Mouse (Mus musculus) liver, embryonic 15.5 days (tissue): ENCODE results near the gene Cit. TPM values are rescaled to one million over a fixed set of nuclear protein-coding genes. Genes with fewer than 3 reads are reported as not detected.

ENCODE experiments used
- ATAC-seq: fragments of 200-750 bp; cut with Nextera tagmentation; 2 replicates; pipeline ENCODE4 v1.8.0; 2017; ENCODE audit warnings: moderate number of reproducible peaks, mild to moderate bottlenecking, moderate library complexity; ENCODE audit not compliant: insufficient read depth
- H3K27ac ChIP-seq: fragments of 300-500 bp; sonication (generic); replicated peaks from 2 replicates; pipeline ENCODE4 v1.5.1; 2015; ENCODE audit warnings: mild to moderate bottlenecking, inconsistent platforms
- H3K27me3 ChIP-seq: fragments of 300-500 bp; sonication (generic); 2 replicates; pipeline ENCODE4 v1.6.1; 2015; ENCODE audit warnings: mild to moderate bottlenecking, inconsistent platforms
- H3K36me3 ChIP-seq: fragments of 300-500 bp; sonication (generic); replicated peaks from 2 replicates; pipeline ENCODE4 v1.6.1; 2015; ENCODE audit warnings: moderate library complexity, mild to moderate bottlenecking, inconsistent platforms
- H3K4me1 ChIP-seq: fragments of 300-500 bp; sonication (generic); replicated peaks from 2 replicates; pipeline ENCODE4 v1.6.1; 2015; ENCODE audit warnings: inconsistent platforms
- H3K4me2 ChIP-seq: fragments of 300-500 bp; sonication (generic); 2 replicates; pipeline ENCODE4 v1.6.1; 2015; ENCODE audit warnings: moderate library complexity, mild to moderate bottlenecking, inconsistent platforms
- H3K4me3 ChIP-seq: fragments of 300-500 bp; sonication (generic); replicated peaks from 2 replicates; pipeline ENCODE4 v1.5.1; 2015; ENCODE audit warnings: mild to moderate bottlenecking, inconsistent platforms
- H3K9ac ChIP-seq: fragments of 300-500 bp; sonication (generic); 2 replicates; pipeline ENCODE4 v1.6.1; 2015; ENCODE audit warnings: moderate library complexity, mild to moderate bottlenecking, inconsistent platforms
- H3K9me3 ChIP-seq: fragments of 300-500 bp; sonication (generic); replicated peaks from 2 replicates; pipeline ENCODE4 v1.6.1; 2016; ENCODE audit warnings: inconsistent platforms
- WGBS: fragments of 180-500 bp; shearing (Covaris S2); methylation state at CpG from one replicate; pipeline ENCODE4 v1.1.7; 2015; ENCODE audit warnings: mixed read lengths; ENCODE audit not compliant: insufficient replicate concordance; 5-methylcytosine and 5-hydroxymethylcytosine counted together
- polyA plus RNA-seq: library from polyadenylated mRNA; unstranded; fragments of >200 nt; fragmentation: Nextera tagmentation; extraction: Ambion mirVana; gene quantifications from 2 replicates; pipeline ENCODE4 v1.2.1, GENCODE M21; 2015

The Cit gene
- polyA plus RNA-seq, 1 experiment from 2014 or later: 36.4 TPM

DNA sequence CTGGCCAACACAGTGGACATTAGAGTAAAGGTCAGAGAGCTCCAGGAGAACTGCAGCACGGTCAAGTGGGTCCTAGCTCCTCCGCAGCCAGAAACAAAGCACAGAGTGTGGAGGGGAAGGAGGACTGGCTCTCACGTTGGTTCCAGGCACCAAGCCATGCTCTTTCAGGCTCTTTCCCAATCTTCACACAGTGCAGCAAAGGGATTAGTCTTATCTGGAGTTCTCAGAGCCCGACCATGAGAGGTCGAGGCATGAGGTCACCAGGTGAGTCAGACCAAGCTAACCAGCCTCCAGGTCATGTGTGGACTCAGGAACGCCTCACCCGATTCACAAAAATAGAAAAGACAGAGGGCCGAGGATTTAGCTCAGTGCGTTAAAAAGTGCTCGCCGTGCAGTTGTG is 27.0 kb downstream of the Cit start:
- 82% methylated on average over 11 of the region's 11 CpGs for WGBS
- Histone ChIP-seq H3K9me3 (no peaks in the 10 kb centered on the region), H3K27ac (no peak overlapping the region), H3K9ac (no peak overlapping the region), H3K36me3 (peaks cover 85% of the 10 kb centered on the region), H3K4me3 (no peak overlapping the region), H3K4me1 (peaks cover 4% of the 10 kb centered on the region; the same call in 1 of the 2 replicates), H3K27me3 (no peaks in the 10 kb centered on the region), H3K4me2 (no peak overlapping the region)
- ATAC-seq: no peak

DNA sequence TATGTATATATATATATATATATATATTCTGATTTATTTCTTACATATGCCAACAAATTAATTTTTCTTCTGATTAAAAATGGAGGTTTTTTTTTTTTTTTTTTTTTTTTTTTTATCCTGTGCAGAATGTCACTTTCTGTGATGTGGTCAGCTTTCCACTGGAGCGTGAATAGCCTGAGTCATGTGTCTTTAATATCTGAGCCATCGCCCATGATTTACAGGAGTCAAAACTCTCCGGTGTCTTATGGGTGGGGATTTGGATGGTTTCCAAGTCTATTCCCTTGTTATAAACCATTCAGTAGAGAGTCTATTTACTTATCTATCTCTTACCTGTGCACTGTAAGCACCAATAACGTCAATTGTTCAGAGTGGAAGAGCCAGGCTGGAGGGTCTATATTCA is 27.9 kb downstream of the Cit start:
- Histone ChIP-seq H3K27ac (no peak overlapping the region), H3K36me3 (peaks cover 82% of the 10 kb centered on the region), H3K4me1 (peaks cover 4% of the 10 kb centered on the region; the same call in 1 of the 2 replicates), H3K9ac (no peak overlapping the region), H3K4me2 (no peak overlapping the region), H3K27me3 (no peaks in the 10 kb centered on the region), H3K4me3 (no peak overlapping the region), H3K9me3 (no peaks in the 10 kb centered on the region)
- ATAC-seq: no peak
- WGBS: 70% methylated on average over 4 of the region's 4 CpGs

DNA sequence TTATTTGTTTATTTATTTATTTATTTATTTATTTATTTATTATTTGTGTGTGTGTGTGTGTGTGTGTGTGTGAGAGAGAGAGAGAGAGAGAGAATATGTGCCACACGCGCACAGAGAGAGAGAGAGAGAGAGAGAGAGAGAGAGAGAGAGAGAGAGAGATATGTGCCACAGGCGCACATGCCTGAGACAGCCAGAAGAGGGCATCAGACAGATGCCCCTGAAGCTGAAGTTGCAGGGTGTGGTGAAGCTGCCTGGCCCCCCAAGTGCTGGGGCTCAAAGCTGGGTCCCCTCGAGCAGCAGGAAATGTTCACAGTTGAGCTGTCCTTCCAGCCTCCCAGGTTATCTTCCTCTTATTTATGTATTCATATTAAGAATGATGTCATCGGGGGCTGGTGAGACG is 32.3 kb downstream of the Cit start:
- ATAC-seq: no peak
- peaks cover 85% of the 10 kb centered on the region for H3K36me3 ChIP-seq
- 82% methylated on average over 6 of the region's 6 CpGs for WGBS

DNA sequence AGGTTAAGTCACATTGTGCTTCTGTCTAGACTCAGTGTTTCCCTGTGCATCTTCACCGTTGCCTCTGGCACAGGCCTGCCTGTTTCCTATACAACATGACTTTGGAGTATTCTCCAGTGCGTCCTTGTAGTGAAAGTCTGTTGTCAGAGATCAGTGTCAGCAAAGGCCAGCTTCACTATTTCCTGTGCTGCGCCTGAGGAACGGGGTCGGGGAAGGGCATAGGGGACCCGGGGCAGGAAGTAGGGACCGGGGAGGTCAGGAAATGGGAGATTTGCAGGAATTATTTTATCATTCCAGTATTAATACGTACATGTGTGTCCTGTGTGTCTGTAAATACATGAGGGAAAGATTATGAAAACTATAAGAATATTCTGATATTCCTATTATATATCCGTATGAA is 37.1 kb downstream of the Cit start:
- Histone ChIP-seq H3K4me2 (no peak overlapping the region), H3K4me3 (no peak overlapping the region), H3K4me1 (peaks cover 13% of the 10 kb centered on the region), H3K9me3 (no peaks in the 10 kb centered on the region), H3K27ac (no peak overlapping the region), H3K36me3 (peaks cover 84% of the 10 kb centered on the region), H3K9ac (no peak overlapping the region), H3K27me3 (no peaks in the 10 kb centered on the region)
- ATAC-seq: no peak
- 70% methylated on average over 9 of the region's 9 CpGs for WGBS

More for the DNA sequence above, 32.3 kb downstream of the Cit start:
- peaks cover 3% of the 10 kb centered on the region for H3K4me1 ChIP-seq
- H3K4me3 ChIP-seq: no peak overlapping the region
- H3K9ac ChIP-seq: no peak overlapping the region
- H3K27ac ChIP-seq: no peak overlapping the region
- no peaks in the 10 kb centered on the region for H3K9me3 ChIP-seq
- H3K27me3 ChIP-seq: no peaks in the 10 kb centered on the region
- no peak overlapping the region for H3K4me2 ChIP-seq

DNA sequence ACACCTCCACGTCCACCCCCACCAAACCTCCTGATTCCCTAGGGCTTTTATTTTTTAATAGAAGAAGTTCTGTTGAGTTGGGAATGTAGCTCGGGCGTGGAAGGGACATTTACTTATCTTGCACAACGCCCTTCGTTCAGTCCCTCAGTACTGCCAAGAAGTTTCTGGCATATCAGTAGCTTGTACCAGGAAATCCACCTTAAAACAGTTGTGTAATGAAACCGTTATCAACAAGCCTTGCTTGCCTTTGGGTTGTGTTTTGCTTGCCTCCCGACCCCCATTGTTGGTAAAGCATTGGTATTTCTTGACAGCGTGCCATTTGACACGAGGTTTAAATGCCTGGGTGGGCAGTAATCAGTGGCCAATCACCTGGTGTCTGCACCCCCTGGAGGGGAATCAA is 39.4 kb downstream of the Cit start:
- no peak overlapping the region for H3K4me2 ChIP-seq
- H3K9me3 ChIP-seq: no peaks in the 10 kb centered on the region
- 37% methylated on average over 9 of the region's 9 CpGs for whole genome bisulfite sequencing
- ATAC-seq: peak; percentile 47; the same call in 1 of the 2 replicates
- H3K4me3 ChIP-seq: no peak overlapping the region
- no peaks in the 10 kb centered on the region for H3K27me3 ChIP-seq
- H3K36me3 ChIP-seq: peaks cover 89% of the 10 kb centered on the region
- H3K9ac ChIP-seq: no peak overlapping the region
- peaks cover 13% of the 10 kb centered on the region for H3K4me1 ChIP-seq
- H3K27ac ChIP-seq: no peak overlapping the region

DNA sequence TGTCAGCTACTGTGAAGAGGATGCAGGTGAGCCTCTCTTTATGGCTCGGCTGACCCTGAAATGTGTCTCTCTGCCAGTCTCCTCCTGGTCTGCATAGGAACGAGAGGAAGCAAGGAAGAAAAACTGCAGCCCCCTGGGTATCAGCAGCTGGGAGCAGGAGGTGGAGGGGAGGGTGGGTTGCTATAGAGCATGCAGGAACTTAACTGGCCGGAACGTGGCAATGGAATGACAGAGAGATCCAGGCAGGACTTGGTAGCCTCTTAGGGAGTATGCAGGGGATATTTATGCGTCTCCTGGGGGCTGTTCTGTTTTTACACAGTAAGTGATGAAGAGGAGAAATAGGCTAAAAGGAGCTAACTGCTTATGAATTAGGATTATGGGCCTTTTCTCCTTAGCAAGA is 48.7 kb downstream of the Cit start:
- ATAC-seq: no peak
- Histone ChIP-seq H3K9me3 (no peaks in the 10 kb centered on the region), H3K27ac (no peak overlapping the region), H3K4me3 (no peak overlapping the region), H3K4me2 (no peak overlapping the region), H3K4me1 (no peaks in the 10 kb centered on the region), H3K9ac (no peak overlapping the region), H3K36me3 (peaks cover 81% of the 10 kb centered on the region), H3K27me3 (no peaks in the 10 kb centered on the region)
- WGBS: 78% methylated on average over 5 of the region's 5 CpGs

DNA sequence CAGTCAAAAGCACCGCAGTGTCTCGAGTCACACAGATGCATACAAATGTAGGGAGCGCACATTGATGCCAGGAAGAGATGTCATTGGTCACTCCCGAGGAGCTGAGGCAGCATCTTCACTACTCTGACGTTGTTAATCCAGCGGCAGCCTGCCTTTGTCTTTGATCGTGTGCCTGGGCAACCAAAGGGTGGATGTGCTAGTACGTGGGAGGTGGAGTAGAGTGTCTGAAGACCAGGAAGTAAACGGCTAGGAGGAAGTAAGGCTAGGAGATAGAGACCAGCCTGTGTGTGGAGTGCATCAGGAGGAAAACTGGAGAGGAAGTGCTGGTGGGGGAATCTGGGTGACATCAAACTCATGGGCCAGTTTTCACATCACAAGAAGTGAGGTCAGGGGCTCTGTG is 52.0 kb downstream of the Cit start:
- no peak overlapping the region for H3K4me2 ChIP-seq
- no peak overlapping the region for H3K4me3 ChIP-seq
- no peaks in the 10 kb centered on the region for H3K9me3 ChIP-seq
- no peak for ATAC-seq
- H3K27me3 ChIP-seq: no peaks in the 10 kb centered on the region
- H3K9ac ChIP-seq: no peak overlapping the region
- H3K4me1 ChIP-seq: no peaks in the 10 kb centered on the region
- H3K27ac ChIP-seq: no peak overlapping the region
- WGBS: 45% methylated on average over 9 of the region's 9 CpGs
- peaks cover 78% of the 10 kb centered on the region for H3K36me3 ChIP-seq

DNA sequence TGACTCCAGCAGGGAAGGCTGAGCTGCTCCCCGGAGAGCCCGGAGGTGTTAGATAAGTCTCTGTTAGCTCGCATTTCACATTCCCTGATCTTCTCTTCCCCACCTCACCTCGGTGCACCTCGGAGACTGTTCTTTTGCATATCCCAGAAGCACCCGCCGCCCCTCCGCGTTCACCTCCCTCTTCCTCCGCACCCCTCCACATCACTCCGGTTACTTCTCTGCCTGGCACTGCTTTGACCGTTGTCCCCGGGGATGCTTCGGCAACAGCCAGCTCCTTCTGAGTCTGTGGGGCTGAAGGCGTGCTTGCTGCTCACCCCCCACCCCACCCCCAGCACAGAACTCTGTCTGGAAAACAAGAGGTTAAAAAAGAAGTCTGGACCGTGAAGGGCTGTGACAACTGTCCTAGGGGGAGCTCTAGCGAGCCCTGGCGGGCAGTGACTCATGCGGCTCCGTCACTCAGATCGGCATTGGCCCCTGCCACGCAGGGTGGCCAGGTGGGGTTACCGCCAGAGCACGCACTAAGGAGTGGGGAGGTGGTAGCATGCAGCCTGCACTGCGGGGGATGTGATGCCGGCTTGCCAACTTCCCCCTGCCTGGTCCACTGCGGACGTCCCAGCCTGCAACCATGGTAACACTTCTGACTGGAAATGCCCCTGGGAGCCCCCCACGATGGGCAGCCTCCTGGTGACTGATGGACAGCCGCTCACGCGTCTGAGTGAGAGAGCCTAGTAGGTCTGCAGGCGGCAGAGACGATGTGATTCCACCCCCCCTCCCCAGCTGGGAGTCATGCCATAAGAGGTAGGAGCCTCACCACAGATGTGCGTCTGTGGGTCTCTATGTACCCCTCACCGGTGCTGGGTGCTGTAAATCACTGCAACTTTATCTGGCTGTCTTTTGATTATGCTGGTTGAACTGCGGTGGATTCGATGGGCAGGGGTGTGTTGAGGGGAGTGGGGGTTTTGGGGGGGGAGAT is 62.2 kb downstream of the Cit start:
- 52% methylated on average over 38 of the region's 38 CpGs for WGBS
- peak; percentile 38; the same call in 1 of the 2 replicates for ATAC-seq
- Histone ChIP-seq H3K4me2 (peak overlapping the region; percentile 50), H3K27me3 (no peaks in the 10 kb centered on the region), H3K27ac (no peak overlapping the region), H3K4me3 (peak overlapping the region; percentile 38), H3K4me1 (peaks cover 8% of the 10 kb centered on the region; the same call in 1 of the 2 replicates), H3K9ac (no peak overlapping the region), H3K9me3 (no peaks in the 10 kb centered on the region), H3K36me3 (peaks cover 60% of the 10 kb centered on the region)

DNA sequence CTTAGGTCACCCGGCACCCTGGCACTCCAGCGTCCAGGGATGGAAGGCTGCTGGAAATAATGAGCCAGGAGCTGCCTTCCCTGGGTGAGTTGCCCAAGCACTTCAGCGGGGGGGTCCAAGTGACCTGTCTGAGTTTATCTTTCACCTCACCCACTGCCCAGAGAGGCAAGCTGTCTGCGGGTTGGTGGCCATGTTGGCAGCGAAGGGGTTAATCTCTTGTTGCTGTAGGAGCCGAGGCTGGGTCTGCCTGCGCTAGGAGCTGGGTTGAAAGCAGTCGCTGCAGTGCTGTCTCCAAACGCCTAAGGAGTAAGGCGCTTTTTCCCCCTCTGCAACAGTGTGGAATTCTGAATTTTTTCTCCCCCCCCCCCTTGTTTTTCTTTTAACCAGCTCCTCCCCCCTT is 63.2 kb downstream of the Cit start:
- H3K4me2 ChIP-seq: peak overlapping the region; percentile 50

DNA sequence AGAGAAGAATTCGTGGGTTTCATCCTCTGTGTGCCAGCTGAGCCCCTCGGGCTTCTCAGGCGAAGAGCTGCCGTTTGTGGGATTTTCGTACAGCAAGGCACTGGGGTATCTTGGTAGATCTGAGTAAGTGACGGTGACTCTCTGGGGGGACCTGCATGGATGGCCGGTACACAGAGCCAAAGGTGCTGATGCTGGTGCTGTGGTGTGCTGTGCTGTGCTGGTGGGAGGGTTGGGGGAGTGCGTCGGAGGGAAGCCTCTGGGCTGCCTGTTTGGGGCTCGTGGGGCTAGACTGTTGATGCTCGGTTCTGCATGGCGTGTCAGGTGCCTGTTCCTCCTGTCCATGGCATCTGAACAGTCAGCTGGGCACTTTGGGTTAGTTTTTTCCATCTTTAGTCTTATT is 63.6 kb downstream of the Cit start:
- ATAC-seq: no peak
- 73% methylated on average over 12 of the region's 12 CpGs for whole genome bisulfite sequencing
- Histone ChIP-seq H3K9ac (no peak overlapping the region), H3K4me2 (peak overlapping the region; percentile 50), H3K36me3 (peaks cover 55% of the 10 kb centered on the region), H3K4me3 (peak overlapping the region; percentile 38), H3K4me1 (peaks cover 8% of the 10 kb centered on the region; the same call in 1 of the 2 replicates), H3K9me3 (no peaks in the 10 kb centered on the region), H3K27me3 (no peaks in the 10 kb centered on the region), H3K27ac (no peak overlapping the region)

More for the DNA sequence above, 63.2 kb downstream of the Cit start:
- H3K9ac ChIP-seq: no peak overlapping the region
- no peak overlapping the region for H3K27ac ChIP-seq
- peaks cover 8% of the 10 kb centered on the region; the same call in 1 of the 2 replicates for H3K4me1 ChIP-seq
- peak overlapping the region; percentile 38 for H3K4me3 ChIP-seq
- no peaks in the 10 kb centered on the region for H3K9me3 ChIP-seq
- H3K27me3 ChIP-seq: no peaks in the 10 kb centered on the region
- H3K36me3 ChIP-seq: peaks cover 55% of the 10 kb centered on the region; the same call in 1 of the 2 replicates
- WGBS: 76% methylated on average over 10 of the region's 10 CpGs
- no peak for ATAC-seq

DNA sequence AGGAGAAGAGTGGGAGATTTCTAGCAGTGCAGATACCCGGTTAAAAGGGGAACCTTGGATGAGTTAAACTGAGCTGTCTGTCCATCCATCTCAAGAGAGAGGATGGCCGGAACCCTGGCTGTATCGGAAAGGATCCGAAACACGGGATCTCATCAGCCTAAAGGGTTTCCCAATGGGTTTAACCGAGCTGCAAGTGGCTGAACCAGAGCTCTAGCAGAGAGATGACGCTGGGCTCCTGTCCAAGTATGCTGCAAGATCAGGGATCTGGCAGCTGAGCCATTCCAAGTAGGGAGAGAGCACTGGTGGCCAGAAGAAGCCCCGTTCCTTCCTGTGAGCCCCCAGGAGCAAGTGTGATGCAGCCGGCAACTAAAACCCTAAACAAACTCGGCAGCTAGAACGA is 64.0 kb downstream of the Cit start:
- no peaks in the 10 kb centered on the region for H3K9me3 ChIP-seq
- H3K27ac ChIP-seq: no peak overlapping the region
- 73% methylated on average over 11 of the region's 11 CpGs for WGBS
- ATAC-seq: no peak
- H3K36me3 ChIP-seq: peaks cover 58% of the 10 kb centered on the region
- H3K4me1 ChIP-seq: peaks cover 8% of the 10 kb centered on the region; the same call in 1 of the 2 replicates
- H3K4me3 ChIP-seq: peak overlapping the region; percentile 38; the same call in 1 of the 2 replicates
- H3K9ac ChIP-seq: no peak overlapping the region
- no peaks in the 10 kb centered on the region for H3K27me3 ChIP-seq
- H3K4me2 ChIP-seq: peak overlapping the region; percentile 50
